Mouse (Mus musculus): ENCODE results near the gene Chchd6. TPM values are rescaled to one million over a fixed set of nuclear protein-coding genes. Genes with fewer than 3 reads are reported as not detected.

The Chchd6 gene
- polyA plus RNA-seq, 1 experiment from 2014 or later = 176 TPM

DNA sequence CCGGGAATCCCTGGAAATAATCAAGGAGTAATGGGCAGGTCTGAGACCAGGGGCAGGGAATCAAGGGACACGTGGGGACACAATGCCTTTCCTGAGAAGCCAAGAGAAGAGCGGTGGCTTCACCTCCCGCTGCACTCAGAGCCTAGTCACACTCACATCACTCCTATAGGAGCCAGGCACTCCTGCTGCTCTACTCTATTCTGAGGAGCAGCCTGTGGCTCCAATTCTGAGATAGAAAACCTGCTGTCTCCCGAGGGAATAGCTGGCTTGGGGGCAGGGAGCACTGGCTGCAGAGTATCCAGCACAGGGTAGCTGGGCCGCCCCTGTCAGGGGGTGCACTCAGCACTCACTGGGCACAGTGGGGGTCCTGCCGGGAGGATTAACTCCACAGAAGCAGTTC is 239.8 kb downstream of the Chchd6 start:
- no peak for ATAC-seq (ENCODE audit: low FRiP score)
- Histone ChIP-seq H3K27ac (no peak overlapping the region), H3K9me3 (ENCODE audit: control insufficient read depth, low read length) (no peaks in the 10 kb centered on the region), H3K4me1 (replicated peaks; ENCODE audit: control insufficient read depth, insufficient read depth, low read length) (peaks cover 81% of the 10 kb centered on the region), H3K4me3 (replicated peaks; ENCODE audit: low read length) (no peak overlapping the region), H3K27me3 (ENCODE audit: control insufficient read depth, insufficient read depth, low read length) (no peaks in the 10 kb centered on the region), H3K36me3 (replicated peaks; ENCODE audit: control insufficient read depth, insufficient read depth) (peaks cover 50% of the 10 kb centered on the region), H3K4me2 (replicated peaks) (0 out of 2 replicates have a peak overlapping the region, but pooled peaks have one; percentile 15), H3K9ac (0 out of 2 replicates have a peak overlapping the region, but pooled peaks have one; percentile 17)
- no peak for DNase-seq (ENCODE audit: low spot score)
- WGBS = 37% methylated on average over 7 of the region's 7 CpGs

DNA sequence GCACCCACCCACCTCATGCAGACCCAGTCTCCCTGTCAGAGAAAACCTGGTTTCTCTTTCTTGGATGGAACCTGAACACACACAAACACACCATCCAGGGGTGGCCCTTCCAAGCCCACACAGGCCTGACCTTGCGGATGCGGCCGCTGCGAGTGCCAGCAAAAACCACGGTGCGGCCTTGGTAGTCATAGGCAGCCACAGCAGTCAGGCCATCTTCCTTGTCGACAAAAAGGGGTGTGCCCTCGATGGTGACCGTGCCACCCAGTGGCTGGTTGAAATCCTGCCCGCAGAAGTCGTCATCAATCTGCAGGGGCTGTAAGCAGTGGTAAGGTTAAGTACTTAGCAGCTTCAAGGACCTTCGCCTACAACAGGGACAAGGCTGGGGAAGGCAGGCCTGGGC is 240.7 kb downstream of the Chchd6 start:
- H3K9me3 ChIP-seq (ENCODE audit: control insufficient read depth, low read length) = no peaks in the 10 kb centered on the region
- H3K9ac ChIP-seq = peak overlapping the region; percentile 1; the same call in 1 of the 2 replicates
- H3K27me3 ChIP-seq (ENCODE audit: control insufficient read depth, insufficient read depth, low read length) = no peaks in the 10 kb centered on the region
- DNase-seq (ENCODE audit: low spot score) (no peak), ATAC-seq (ENCODE audit: low FRiP score) (no peak)
- no peak overlapping the region for H3K4me3 ChIP-seq (replicated peaks; ENCODE audit: low read length)
- H3K27ac ChIP-seq = no peak overlapping the region
- H3K36me3 ChIP-seq (replicated peaks; ENCODE audit: control insufficient read depth, insufficient read depth) = peaks cover 59% of the 10 kb centered on the region
- WGBS = 84% methylated on average over 12 of the region's 12 CpGs
- peaks cover 81% of the 10 kb centered on the region for H3K4me1 ChIP-seq (replicated peaks; ENCODE audit: control insufficient read depth, insufficient read depth, low read length)
- H3K4me2 ChIP-seq (replicated peaks) = no peak overlapping the region

DNA sequence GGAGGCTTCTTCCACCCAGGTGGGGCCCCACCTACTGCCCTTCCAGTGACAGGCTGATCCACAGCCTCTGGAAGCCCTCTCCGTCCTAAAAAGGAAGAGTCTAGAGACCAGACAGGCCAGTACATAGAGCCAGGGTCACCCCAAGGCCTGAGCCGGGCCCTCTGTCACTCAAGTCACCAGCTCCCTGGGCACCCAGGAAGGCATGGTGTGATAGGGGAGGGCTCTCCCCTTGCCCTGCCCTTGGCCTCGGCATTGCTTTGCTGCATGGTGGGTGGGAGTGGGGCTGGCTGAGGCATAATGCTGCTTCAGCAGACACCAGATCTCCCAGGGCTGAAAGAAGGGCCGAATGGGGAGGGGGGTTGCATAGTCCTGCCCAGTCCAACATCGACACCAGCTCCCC is 241.4 kb downstream of the Chchd6 start:
- peaks cover 65% of the 10 kb centered on the region for H3K36me3 ChIP-seq (replicated peaks; ENCODE audit: control insufficient read depth, insufficient read depth)
- no peak overlapping the region for H3K27ac ChIP-seq
- 82% methylated on average over 5 of the region's 5 CpGs for WGBS
- H3K4me3 ChIP-seq (replicated peaks; ENCODE audit: low read length) = no peak overlapping the region
- peak overlapping the region; percentile 1; the same call in 1 of the 2 replicates for H3K9ac ChIP-seq
- H3K4me1 ChIP-seq (replicated peaks; ENCODE audit: control insufficient read depth, insufficient read depth, low read length) = peaks cover 78% of the 10 kb centered on the region
- DNase-seq (ENCODE audit: low spot score) (no peak), ATAC-seq (ENCODE audit: low FRiP score) (no peak)
- no peak overlapping the region for H3K4me2 ChIP-seq (replicated peaks)
- H3K9me3 ChIP-seq (ENCODE audit: control insufficient read depth, low read length) = no peaks in the 10 kb centered on the region
- no peaks in the 10 kb centered on the region for H3K27me3 ChIP-seq (ENCODE audit: control insufficient read depth, insufficient read depth, low read length)

DNA sequence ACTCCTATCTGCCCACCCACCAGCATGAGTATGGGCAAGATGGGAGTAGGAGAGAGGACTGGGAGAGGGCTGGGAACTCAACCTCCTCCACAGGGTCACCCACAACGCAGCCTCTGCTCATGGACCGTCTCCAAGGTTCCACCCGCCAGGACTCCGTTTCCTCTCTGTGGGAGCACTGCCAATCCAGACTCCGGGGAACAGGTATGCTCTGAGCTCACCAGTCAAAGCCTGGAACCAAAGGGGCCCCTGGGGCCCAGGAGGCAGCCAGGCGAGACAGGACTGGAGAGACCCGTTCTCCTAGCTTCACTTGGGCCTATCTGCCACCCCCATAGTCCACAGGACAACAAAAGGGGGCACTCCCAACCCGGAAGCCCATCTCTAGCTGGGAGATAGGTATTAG is 242.4 kb downstream of the Chchd6 start:
- Histone ChIP-seq H3K4me1 (replicated peaks; ENCODE audit: control insufficient read depth, insufficient read depth, low read length) (peaks cover 74% of the 10 kb centered on the region), H3K27ac (no peak overlapping the region), H3K27me3 (ENCODE audit: control insufficient read depth, insufficient read depth, low read length) (no peaks in the 10 kb centered on the region), H3K4me2 (replicated peaks) (no peak overlapping the region), H3K9me3 (ENCODE audit: control insufficient read depth, low read length) (no peaks in the 10 kb centered on the region), H3K4me3 (replicated peaks; ENCODE audit: low read length) (no peak overlapping the region), H3K36me3 (replicated peaks; ENCODE audit: control insufficient read depth, insufficient read depth) (peaks cover 74% of the 10 kb centered on the region), H3K9ac (no peak overlapping the region)
- DNase-seq (ENCODE audit: low spot score) (no peak), ATAC-seq (ENCODE audit: low FRiP score) (no peak)
- WGBS = 72% methylated on average over 8 of the region's 8 CpGs

DNA sequence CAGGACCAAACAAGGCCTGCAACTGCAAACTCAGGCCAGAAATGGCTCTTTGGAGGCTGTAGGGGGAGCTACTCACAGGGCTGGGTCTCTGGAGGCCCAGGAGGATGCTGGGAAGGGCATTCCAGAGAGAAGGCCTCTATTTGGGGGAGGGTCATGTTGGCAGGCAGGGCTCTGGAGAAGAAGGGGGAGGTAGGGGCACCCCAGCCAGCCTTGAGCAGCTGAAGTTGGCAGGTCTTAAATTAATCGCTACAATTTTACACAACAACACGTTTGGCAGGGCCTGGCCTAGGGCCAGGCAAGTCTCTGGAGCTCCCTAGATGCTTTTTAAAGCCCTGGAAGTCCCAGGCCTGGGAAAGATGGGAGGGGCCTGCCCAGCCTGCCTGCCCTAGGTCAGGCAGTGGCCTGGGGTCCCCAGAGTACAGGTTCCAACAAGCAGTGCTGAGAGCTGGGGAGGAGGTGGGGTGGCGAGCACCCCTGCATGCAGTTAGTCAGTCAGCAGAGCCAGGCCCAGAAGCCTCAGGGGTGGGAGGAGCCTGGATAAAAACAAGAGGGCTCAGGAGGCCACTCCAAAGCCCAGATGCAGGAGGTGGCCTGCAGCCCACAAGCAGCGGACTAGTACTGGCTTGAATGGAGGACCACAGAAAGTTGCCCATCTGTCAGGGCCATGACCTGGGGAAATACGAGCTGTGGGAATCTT is 243.9 kb downstream of the Chchd6 start:
- H3K27ac ChIP-seq = peak overlapping the region; percentile 52
- peak; percentile 75 for ATAC-seq (ENCODE audit: low FRiP score)
- 15% methylated on average over 5 of the region's 5 CpGs for WGBS
- no peaks in the 10 kb centered on the region for H3K9me3 ChIP-seq (ENCODE audit: control insufficient read depth, low read length)
- H3K4me1 ChIP-seq (replicated peaks; ENCODE audit: control insufficient read depth, insufficient read depth, low read length) = peaks cover 71% of the 10 kb centered on the region
- no peak overlapping the region for H3K9ac ChIP-seq
- no peak overlapping the region for H3K4me3 ChIP-seq (replicated peaks; ENCODE audit: low read length)
- DNase-seq (ENCODE audit: low spot score) = peak; percentile 71
- no peak overlapping the region for H3K4me2 ChIP-seq (replicated peaks)
- peaks cover 85% of the 10 kb centered on the region for H3K36me3 ChIP-seq (replicated peaks; ENCODE audit: control insufficient read depth, insufficient read depth)
- H3K27me3 ChIP-seq (ENCODE audit: control insufficient read depth, insufficient read depth, low read length) = no peaks in the 10 kb centered on the region

DNA sequence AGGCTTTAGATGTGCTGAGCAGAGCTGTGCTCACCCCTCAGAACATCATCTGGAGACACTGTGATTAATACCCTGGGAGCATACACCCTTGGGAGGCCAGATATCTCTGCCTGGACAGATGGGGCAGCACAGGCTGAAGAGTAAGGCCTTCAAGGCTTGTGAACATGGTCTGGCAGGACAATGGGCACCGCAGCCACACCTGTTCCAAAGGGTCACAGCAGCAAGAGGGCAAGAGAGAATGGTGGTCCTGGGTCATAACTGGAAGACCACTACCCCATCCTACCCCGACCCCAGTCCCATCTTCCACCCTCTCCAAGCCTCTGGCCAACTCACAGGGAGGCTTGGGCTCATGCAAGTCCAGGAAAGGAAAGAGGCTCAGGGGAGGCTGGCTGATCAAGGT is 244.9 kb downstream of the Chchd6 start:
- ATAC-seq (ENCODE audit: low FRiP score) = no peak
- Histone ChIP-seq H3K36me3 (replicated peaks; ENCODE audit: control insufficient read depth, insufficient read depth) (peaks cover 85% of the 10 kb centered on the region), H3K4me1 (replicated peaks; ENCODE audit: control insufficient read depth, insufficient read depth, low read length) (peaks cover 65% of the 10 kb centered on the region), H3K4me3 (replicated peaks; ENCODE audit: low read length) (no peak overlapping the region), H3K9ac (no peak overlapping the region), H3K4me2 (replicated peaks) (no peak overlapping the region), H3K9me3 (ENCODE audit: control insufficient read depth, low read length) (no peaks in the 10 kb centered on the region), H3K27me3 (ENCODE audit: control insufficient read depth, insufficient read depth, low read length) (no peaks in the 10 kb centered on the region), H3K27ac (no peak overlapping the region)
- no peak for DNase-seq (ENCODE audit: low spot score)
- 97% methylated on average over 2 of the region's 2 CpGs for WGBS

DNA sequence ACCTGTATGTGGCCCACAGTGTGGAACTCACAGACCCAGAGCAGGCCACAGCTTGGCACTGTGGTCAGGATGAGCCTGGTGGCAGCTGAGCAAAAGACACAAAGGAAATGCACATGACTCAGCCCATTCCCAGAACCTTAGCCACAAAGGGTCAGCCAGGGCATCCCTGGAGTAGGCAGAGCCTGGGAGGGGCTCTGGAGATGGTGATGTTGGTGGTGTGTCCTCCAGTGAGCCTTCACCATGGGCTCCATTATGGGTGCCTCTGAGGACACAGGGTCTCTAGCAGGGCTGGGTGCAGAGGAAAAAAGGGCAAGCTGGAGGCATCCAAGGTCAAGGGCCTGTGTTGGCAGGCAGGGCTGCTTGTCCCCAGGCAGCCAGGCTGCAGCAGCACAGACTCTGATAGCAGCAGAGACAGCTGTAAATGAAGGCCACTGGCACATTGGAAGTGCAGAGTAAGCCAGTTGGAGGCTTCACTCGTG is 245.4 kb downstream of the Chchd6 start:
- peaks cover 67% of the 10 kb centered on the region for H3K4me1 ChIP-seq (replicated peaks; ENCODE audit: control insufficient read depth, insufficient read depth, low read length)
- H3K27ac ChIP-seq = no peak overlapping the region
- no peaks in the 10 kb centered on the region for H3K27me3 ChIP-seq (ENCODE audit: control insufficient read depth, insufficient read depth, low read length)
- no peak overlapping the region for H3K4me2 ChIP-seq (replicated peaks)
- H3K9me3 ChIP-seq (ENCODE audit: control insufficient read depth, low read length) = no peaks in the 10 kb centered on the region
- ATAC-seq (ENCODE audit: low FRiP score) = no peak
- no peak for DNase-seq (ENCODE audit: low spot score)
- no peak overlapping the region for H3K4me3 ChIP-seq (replicated peaks; ENCODE audit: low read length)
- H3K9ac ChIP-seq = no peak overlapping the region
- H3K36me3 ChIP-seq (replicated peaks; ENCODE audit: control insufficient read depth, insufficient read depth) = peaks cover 84% of the 10 kb centered on the region
- WGBS = 64% methylated on average over 1 of the region's 1 CpGs

DNA sequence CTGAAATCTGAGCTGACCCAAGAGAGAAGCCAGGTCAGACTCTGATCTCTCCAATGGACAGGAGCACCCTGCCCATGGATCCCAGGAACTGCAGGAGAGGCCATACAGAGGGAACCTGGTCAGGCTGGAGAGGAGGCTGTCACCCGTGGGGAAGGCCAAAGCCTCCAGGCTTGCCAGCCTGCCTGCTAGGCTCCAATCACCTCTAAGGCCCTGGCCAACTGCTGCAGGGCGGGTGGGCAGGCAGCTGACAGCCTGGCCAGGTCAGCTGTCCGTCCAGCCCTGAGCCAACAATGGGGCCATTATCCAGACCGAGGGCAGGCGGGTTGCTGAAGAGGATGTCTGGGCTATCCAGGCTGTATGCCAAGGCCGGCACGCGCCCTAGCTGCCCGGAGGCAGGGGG is 247.1 kb downstream of the Chchd6 start:
- peaks cover 63% of the 10 kb centered on the region for H3K4me1 ChIP-seq (replicated peaks; ENCODE audit: control insufficient read depth, insufficient read depth, low read length)
- H3K27ac ChIP-seq = no peak overlapping the region
- ATAC-seq (ENCODE audit: low FRiP score) (no peak), DNase-seq (ENCODE audit: low spot score) (no peak)
- H3K4me3 ChIP-seq (replicated peaks; ENCODE audit: low read length) = no peak overlapping the region
- 75% methylated on average over 9 of the region's 9 CpGs for WGBS
- H3K9ac ChIP-seq = no peak overlapping the region
- H3K27me3 ChIP-seq (ENCODE audit: control insufficient read depth, insufficient read depth, low read length) = no peaks in the 10 kb centered on the region
- peaks cover 73% of the 10 kb centered on the region for H3K36me3 ChIP-seq (replicated peaks; ENCODE audit: control insufficient read depth, insufficient read depth)
- H3K9me3 ChIP-seq (ENCODE audit: control insufficient read depth, low read length) = no peaks in the 10 kb centered on the region
- H3K4me2 ChIP-seq (replicated peaks) = no peak overlapping the region

DNA sequence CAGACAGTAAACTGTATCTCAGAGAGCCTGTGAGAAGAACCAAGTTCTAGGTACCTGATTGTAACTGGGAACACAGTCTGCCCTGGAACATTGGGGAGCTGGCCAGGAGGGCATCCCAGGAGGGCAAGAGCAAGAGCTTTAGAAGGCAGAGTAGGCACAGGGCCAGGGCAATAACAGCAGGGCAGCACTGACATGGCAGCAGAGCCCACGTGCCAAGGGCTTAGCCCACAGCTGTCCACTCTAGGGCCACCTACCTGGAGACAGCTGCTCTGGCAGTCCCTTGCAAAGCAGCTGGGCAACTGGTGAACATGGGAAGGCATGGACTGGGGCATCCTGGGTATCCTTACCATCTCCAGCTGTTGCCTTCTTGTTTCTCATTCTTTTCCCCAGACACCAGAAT is 247.7 kb downstream of the Chchd6 start:
- Histone ChIP-seq H3K27ac (no peak overlapping the region), H3K9ac (no peak overlapping the region), H3K4me1 (replicated peaks; ENCODE audit: control insufficient read depth, insufficient read depth, low read length) (peaks cover 57% of the 10 kb centered on the region), H3K4me3 (replicated peaks; ENCODE audit: low read length) (no peak overlapping the region), H3K9me3 (ENCODE audit: control insufficient read depth, low read length) (no peaks in the 10 kb centered on the region), H3K27me3 (ENCODE audit: control insufficient read depth, insufficient read depth, low read length) (no peaks in the 10 kb centered on the region), H3K36me3 (replicated peaks; ENCODE audit: control insufficient read depth, insufficient read depth) (peaks cover 71% of the 10 kb centered on the region), H3K4me2 (replicated peaks) (no peak overlapping the region)
- DNase-seq (ENCODE audit: low spot score) (no peak), ATAC-seq (ENCODE audit: low FRiP score) (no peak)
- WGBS = 71% methylated on average over 1 of the region's 1 CpGs

Measured in hindbrain, embryonic 14.5 days (tissue).